Mouse (Mus musculus) embryo, embryonic 10.5 days (tissue): ENCODE results near the gene Rpl18.
A peak's percentile ranks its signal among the peaks of the same experiment; 100 is the strongest.

Experiments used
- DNase-seq: peaks from one replicate; pipeline ENCODE4 v3.0.0-alpha.2; 2015; ENCODE audit warnings: low spot score

Gene Rpl18

DNA sequence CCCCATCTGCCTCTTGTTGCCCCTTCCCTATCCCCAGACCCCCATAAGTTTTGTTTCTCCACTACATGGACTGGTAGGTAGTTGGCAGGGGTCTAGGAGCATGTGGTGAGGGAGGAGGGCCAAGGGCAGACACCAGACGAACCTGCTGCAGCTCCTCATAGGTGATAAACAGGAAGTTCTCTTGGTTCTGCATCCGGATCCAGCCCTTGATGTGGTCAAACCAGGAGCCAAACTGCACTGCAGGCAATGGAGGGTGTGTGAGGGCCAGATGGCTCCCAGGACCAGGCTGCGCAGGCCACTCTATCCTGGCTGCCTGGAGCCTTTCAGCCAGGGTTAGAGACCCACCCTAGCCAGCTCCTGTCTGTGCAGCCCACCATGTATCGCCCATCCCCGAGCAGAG, 18.2 kb downstream of the Rpl18 start:
- DNase-seq, result no peak

DNA sequence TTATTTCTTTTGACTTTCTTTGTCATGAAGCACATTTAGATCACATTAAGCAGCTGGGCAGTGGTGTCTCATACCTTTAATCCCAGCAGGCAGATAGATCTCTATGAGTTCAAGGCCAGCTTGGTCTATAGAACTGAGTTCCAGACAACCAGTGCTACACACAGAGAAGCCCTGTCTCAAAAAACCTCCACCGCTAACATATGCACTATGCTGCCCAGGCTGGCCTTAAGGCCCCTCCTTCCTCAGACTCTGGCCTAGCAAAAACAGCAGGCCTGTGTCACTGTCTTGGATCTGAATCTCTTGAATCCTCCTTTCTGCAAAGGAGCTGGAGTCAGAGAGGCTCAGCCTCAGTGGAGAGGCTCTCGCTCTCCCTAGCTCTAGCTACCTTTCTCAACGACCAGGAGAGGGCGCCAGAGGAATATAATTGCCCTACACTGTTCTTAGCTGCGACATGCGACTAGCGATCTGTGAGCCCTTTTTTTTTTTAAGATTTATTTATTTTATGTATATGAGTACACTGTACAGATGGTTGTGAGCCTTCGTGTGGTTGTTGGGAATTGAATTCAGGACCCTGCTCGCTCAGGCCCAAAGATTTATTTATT, 24.0 kb downstream of the Rpl18 start:
- peak; percentile 94 for DNase-seq

DNA sequence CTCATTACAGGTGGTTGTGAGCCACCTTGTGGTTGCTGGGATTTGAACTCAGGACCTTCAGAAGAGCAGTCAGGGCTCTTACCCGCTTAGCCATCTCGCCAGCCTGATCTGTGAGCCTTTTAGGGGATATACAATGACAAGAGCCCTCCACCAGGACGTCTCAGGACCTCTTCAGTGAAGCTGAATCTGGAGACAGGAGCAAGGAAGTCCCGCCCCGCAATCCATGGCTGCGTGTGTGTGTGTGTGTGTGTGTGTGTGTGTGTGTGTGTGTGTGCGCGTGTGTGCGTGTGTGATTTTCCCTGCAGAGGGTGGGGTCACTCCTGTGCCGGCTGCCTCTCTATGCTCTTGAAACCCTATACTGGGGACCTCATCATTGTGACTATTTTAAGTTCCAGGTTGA, 24.6 kb downstream of the Rpl18 start:
- DNase-seq, result no peak

DNA sequence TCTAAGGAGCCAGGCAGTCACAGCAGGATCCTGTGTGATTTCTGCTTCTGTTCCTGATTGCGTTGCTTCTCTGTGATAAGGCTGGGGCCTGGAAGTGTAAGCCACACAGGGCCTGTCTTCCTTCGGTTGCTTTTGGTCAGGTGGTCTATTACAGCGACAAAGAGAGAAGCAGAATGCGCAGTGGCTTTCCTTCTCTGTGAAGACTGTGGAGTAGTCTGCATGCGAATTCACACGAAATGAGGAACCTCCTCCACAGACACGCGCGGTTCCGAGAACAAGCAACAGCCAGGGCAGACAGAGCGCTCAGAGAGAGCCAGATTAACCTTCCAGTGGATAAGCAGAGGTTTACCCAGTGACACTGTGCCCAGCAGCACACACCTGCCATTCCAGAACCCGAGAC, 26.1 kb downstream of the Rpl18 start:
- no peak for DNase-seq

DNA sequence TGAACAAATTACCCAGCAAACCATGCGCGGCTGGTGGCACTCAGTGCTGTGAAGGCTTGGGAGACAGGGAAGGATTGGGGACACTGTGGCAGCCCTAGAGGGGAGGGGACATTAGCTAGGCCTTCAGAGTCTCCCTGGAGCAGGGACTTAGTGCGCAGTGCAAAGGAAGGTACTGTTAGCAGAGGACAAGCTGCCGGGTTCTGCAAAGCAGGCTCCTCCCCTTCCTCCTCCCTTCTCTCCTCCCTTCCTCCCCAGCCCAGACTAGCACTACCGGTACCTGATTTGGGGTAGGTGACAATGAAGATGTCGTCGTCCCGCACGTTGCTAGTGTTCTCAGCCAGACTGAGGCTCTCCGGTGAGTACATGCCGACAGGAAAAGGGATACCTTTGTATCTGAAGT, 26.5 kb downstream of the Rpl18 start:
- DNase-seq, result no peak

DNA sequence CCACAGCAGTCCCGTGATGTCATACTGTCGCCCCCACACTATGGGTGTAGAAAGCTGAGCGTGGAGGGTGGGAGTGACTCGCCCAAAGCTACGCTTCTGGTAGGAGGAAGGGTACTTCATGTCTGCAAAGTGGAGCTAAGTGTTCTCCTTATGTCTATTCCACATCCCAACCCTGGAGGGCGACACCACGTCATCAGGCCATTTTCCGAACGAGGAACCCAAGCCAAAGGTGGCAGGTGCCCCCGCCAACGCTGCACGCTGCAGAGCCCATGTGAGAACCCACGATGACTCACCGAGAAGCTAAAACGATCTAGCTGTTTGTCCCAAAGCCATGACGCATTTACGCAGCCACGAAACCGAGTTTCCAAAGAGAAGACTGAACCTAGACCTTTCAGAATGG, 27.1 kb downstream of the Rpl18 start:
- DNase-seq, result no peak

DNA sequence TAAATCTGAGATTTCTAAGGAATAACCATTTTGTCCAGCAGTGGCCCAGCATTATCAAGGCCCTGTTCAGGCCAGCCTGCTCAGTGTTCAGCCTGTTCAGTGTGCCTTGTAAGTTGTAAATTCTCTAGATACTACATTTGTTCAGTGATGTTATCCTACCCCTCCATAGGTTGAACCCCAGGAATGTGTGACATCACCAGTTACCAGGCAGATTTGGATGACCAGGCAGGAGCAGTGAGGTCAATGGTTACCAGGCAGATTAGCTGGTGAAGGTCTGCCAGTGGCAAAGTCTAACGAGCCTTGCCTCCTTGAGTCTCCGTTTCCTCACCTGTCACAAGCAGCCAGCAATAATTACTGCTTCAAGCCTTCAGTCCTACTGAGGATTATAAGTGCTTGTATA, 29.1 kb downstream of the Rpl18 start:
- DNase-seq, result peak; percentile 80

DNA sequence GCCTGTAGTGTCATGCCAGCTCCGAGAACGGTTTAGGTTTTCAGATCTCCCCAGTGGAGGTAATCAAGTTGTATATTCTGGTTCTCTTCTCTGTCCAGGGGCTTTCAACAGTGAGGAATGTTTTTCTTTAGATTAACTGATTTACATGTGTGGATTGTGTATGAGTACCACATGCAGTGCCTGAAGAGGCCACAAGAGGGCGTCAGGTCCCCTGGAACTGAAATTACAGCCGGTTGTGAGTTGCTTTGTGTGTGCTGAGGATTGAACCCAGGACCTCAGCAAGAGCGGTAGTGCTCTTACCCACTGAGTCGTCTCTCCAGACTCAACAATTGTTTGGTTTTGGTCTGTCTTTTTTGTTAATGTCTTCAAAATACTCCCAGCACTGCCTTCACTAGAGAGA, 31.3 kb downstream of the Rpl18 start:
- no peak for DNase-seq

DNA sequence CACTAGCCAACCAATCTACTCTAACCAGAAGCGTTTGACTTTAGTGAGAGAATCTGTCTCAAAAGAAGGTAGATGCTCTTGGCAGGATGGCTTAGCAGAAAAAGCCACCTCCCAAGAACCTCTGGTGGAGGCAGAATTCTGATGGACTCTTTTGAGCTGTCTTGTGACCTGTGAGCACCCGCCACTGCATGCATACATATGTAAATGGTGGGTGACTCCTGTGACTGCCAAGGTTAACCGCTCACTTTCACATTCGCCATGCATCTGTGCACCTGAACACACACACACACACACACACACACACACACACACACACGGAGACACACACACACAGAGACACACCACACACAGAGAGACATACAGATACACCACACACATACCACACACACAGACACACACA, 32.2 kb downstream of the Rpl18 start:
- no peak for DNase-seq

DNA sequence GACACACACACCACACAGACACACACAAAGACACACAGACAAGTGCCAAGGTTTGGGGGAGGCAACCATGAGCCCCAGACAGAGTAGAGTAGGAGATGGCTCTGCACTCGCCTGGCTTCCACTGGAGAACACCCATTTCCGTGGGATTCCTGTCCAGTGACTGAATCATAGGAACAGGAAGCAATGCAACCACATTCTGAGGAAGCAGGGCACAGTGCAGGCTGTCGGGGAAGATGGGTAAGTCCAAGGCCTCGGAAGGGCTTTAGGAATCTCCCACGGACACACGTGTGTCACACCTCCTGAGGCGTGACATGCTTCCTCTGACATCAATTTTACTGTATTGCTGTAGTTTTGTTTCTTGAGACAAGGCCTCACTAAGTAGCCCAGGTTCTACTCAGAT, 32.9 kb downstream of the Rpl18 start:
- no peak for DNase-seq

DNA sequence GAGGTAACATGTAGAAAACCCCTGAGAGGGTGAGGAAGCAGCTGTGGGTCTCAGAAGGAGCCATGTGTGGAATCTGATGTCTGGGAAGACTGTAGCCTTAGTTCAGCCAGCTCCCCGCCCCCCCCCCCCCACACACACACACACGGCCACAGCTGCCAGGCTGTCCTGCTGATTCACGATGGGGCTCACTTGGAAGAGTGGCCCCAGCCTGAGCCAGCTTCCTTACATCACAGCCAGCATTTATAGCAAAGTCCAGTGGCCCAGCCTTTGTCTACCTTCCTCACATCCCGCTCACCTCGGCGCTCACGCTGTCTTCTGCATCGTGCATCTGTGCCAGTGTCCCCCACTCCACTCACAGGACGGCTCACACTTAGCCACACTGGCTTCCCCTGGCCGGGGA, 34.1 kb downstream of the Rpl18 start:
- DNase-seq, result no peak

DNA sequence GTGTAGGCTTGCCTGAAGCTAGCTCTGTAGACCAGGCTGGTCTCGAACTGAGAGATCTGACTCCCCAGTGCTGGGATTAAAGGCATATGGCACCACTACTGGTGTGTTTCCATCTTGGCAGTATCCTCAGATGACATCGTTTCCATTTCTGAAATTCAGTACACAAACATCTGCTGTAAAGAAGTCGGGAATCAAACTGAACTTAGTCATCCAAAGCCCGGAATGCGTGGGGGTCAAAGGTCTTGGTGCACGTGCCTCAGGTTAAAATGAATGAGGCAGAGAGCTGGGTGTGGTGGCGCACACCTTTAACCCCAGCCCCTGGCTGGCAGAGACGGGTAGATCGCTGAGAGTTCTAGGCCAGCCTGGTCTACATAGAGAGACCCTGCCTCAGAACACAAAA, 34.9 kb downstream of the Rpl18 start:
- no peak for DNase-seq

DNA sequence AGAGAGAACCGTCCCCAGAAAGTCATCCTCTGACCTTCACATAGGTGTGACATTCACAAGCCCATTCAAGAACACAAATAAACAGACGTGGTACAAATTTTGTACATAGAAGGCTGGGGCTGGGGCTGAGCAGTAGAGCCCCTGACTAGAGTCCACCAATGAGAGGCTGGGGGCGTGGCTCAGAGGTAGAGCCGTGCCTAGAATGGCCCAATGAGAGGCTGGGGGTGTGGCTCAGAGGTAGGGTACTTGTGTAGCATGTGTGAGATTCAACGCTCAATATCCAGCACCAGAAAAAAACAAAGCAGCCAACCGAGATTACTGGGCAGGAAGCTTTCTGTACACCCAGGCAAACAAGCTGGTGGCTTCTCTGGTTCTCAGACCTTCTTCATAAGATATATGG, 40.4 kb downstream of the Rpl18 start:
- DNase-seq, result no peak

DNA sequence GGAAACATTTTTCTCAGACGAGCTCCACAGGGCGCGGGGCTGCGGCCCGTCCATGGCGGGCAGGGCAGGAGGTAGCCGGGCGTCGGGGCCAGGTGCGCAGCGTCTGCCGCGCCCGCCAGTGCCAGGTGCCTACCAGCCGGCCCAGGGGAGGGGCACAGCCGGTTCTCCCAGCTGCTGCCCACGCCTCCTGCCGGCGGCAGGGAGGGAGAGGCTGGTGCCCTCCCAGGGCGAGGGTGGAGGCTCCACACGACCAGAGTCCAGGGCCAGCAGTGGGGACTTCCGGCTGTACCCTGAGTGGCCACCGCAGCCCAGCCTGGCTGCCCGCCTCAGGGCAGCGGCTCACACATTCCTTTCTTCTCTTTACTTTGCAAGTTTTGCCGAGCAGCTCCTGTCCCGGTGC, 44.1 kb downstream of the Rpl18 start:
- peak; percentile 22 for DNase-seq

DNA sequence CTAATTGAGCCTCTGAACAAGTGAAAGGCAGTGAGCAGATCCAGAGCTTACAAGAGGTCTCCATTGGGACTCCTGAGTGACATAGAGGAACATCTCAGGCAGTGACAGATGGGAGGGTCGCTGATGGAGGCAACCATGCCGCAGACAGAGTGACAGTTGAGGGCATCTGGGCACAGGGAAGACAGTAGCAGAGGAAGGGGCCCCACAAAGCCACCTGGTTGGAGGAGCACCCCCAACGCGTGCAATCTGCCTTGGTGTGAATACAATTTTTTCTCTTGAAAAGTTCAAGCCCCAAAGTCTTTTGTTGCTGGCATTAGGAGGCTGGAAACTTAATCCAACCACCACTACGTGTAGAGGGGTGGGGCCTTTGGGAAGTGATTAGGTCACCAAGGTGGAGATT, 44.9 kb downstream of the Rpl18 start:
- no peak for DNase-seq

DNA sequence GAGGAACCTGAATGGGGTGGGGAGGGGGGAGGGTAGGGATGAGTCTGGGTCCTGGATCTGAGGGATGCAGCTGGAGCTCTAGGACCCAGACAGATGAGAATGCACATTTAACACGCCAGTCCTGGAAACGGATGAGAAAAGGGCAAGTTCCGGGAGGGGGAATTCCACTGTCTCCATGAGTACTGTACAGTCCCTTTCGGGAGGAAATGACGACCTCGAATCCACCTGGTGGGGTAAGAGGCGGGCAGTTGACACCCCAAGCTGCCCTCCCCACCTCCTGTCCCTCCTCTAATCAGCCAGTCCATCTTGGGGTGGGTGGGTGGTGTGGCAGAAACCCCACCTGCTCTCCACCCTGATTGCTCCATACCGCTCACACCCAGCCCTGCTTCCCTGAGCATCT, 50.7 kb downstream of the Rpl18 start:
- DNase-seq, result no peak

DNA sequence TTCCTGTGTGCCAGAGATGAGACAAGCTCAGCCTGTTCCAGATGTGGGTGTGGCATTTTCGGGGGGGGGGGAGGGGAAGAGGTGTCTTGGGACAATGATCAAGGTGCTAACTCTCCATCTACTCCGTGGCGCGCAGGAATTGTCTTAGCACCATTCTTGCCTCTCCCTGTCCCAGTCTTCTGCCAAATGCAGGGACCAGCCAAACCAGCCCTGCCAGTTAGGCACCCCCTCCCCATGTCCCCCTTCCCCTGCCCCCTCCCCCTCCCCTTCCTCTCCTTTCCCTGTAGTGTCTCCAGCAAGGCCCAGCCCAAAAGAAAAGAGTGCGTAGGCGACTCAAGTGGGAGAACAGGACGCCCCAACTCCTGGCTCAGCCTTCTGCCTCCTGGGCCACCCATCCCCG, 51.5 kb downstream of the Rpl18 start:
- DNase-seq, result no peak

DNA sequence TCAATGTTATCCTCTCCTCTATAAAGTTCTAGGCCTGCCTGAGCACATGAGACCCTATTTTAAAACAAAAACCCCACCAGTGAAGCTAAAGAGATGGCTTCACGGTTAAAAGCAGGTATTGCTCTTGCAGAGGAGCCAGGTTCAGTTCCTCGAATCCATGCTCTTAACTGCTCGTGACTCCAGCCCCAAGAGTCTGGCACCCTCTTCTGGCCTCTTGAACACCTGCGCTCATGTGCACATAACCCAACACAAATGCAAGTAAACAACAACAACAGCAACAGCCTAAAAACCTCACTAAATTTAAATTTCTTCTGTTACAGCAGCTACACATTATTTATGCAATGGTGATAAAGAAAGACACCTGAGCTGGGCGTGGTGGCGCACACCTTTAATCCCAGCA, 52.2 kb downstream of the Rpl18 start:
- no peak for DNase-seq
